Mouse (Mus musculus): ENCODE measurements around the gene Zc3h12a.

GRCm38 (mm10) chr4:125122431-125123278 lies 5.0 kb downstream of the Zc3h12a start:
- TF ChIP-seq CTCF (IDR thresholded peaks at IDR 0.05; ENCODE audit: extremely low read depth, insufficient read depth, insufficient read length, insufficient replicate concordance) = no peak
- no peak; the same call in 1 of the 2 replicates for TF ChIP-seq POLR2A (IDR thresholded peaks at IDR 0.05; ENCODE audit: low read depth, low read length)

Data from spleen, adult 2 months (tissue).